Mouse (Mus musculus) limb, embryonic 13.5 days (tissue): ENCODE results near the gene Cd320. TPM values are rescaled to one million over a fixed set of nuclear protein-coding genes. Genes with fewer than 3 reads are reported as not detected.
"Not testable (repeated sequence)": the region's sequence is repeated elsewhere in the genome, so short reads cannot be mapped to it uniquely, and the experiment has no call there.

ENCODE experiments used
- ATAC-seq: fragments of 200-750 bp; cut with Nextera tagmentation; 2 replicates; pipeline ENCODE4 v1.8.0; 2017; ENCODE audit warnings: low read depth, moderate number of reproducible peaks, moderate TSS enrichment; ENCODE audit not compliant: low FRiP score
- H3K27ac ChIP-seq: fragments of 300-500 bp; sonication (generic); 2 replicates; pipeline ENCODE4 v1.5.1; 2015; ENCODE audit warnings: inconsistent platforms, mild to moderate bottlenecking, moderate library complexity
- H3K27me3 ChIP-seq: fragments of 300-500 bp; sonication (generic); 2 replicates; pipeline ENCODE4 v1.6.1; 2015; ENCODE audit warnings: mild to moderate bottlenecking, inconsistent platforms
- H3K36me3 ChIP-seq: fragments of 300-500 bp; sonication (generic); 2 replicates; pipeline ENCODE4 v1.6.1; 2015; ENCODE audit warnings: inconsistent platforms, mild to moderate bottlenecking, moderate library complexity
- H3K4me1 ChIP-seq: fragments of 300-500 bp; sonication (generic); 2 replicates; pipeline ENCODE4 v1.6.1; 2015; ENCODE audit warnings: inconsistent platforms
- H3K4me2 ChIP-seq: fragments of 300-500 bp; sonication (generic); replicated peaks from 2 replicates; pipeline ENCODE4 v1.6.1; 2015; ENCODE audit warnings: inconsistent platforms, mild to moderate bottlenecking, moderate library complexity
- H3K4me3 ChIP-seq: fragments of 300-500 bp; sonication (generic); 2 replicates; pipeline ENCODE4 v1.5.1; 2015; ENCODE audit warnings: moderate library complexity, mild to moderate bottlenecking, inconsistent platforms
- H3K9ac ChIP-seq: fragments of 300-500 bp; sonication (generic); 2 replicates; pipeline ENCODE4 v1.6.1; 2015; ENCODE audit warnings: mild to moderate bottlenecking, inconsistent platforms
- H3K9me3 ChIP-seq: fragments of 300-500 bp; sonication (generic); 2 replicates; pipeline ENCODE4 v1.6.1; 2016; ENCODE audit warnings: inconsistent platforms
- WGBS: fragments of 180-500 bp; shearing (Covaris S2); methylation state at CpG from one replicate; pipeline ENCODE4 v1.1.7; 2015; 5-methylcytosine and 5-hydroxymethylcytosine counted together
- polyA plus RNA-seq: library from polyadenylated mRNA; unstranded; fragments of >200 nt; fragmentation: Nextera tagmentation; extraction: Ambion mirVana; gene quantifications from 2 replicates; pipeline ENCODE4 v1.2.1, GENCODE M21; 2015

The Cd320 gene
- polyA plus RNA-seq, 1 experiment from 2014 or later, result 67.0 TPM

DNA sequence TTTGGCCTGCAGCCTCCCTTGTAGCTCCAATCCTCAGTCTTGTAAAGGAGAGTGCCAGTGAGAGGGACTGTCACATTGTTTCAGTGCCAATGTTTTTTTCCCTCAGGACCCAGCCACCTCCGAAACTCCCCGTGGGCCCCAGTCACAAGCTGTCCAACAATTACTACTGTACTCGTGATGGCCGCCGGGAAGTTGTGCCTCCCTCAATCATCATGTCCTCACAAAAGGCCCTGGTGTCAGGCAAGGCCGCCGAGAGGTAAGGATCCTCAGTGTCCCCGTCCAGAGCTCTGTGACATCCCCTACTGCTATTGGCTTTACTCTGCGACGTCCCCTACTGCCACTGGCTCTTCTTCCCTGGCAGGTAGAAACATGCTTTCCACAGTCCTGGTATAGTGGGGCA lies 13.3 kb upstream of the Cd320 start:
- no peak overlapping the region for H3K9ac ChIP-seq
- WGBS, result 89% methylated on average over 10 of the region's 10 CpGs
- H3K27ac ChIP-seq, result no peak overlapping the region
- H3K4me3 ChIP-seq, result no peak overlapping the region
- peaks cover 68% of the 10 kb centered on the region for H3K36me3 ChIP-seq
- no peak overlapping the region for H3K4me2 ChIP-seq
- H3K9me3 ChIP-seq, result no peaks in the 10 kb centered on the region
- ATAC-seq, result no peak
- H3K27me3 ChIP-seq, result no peaks in the 10 kb centered on the region
- peaks cover 17% of the 10 kb centered on the region for H3K4me1 ChIP-seq

DNA sequence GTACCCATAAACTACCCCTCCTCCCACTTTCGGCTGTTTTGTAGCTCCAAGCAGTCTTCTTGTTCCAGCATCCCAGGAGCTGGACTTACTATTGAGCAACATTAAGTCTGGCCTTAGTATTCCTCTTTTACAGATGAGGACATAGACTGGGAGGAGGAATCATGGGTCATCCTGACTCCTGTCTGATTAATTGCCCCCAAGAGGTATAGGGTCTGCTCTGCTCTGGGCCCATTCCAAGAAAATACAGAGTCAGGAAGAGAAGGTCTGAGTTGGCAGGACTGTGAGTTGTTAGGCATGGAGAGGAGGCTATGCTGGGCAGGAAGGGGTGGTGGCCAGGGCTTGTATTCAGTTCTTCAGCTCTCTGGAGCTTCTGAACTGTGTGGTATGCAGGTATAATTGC lies 1.3 kb downstream of the Cd320 start:
- no peak for ATAC-seq
- WGBS, result 51% methylated on average over 1 of the region's 1 CpGs
- H3K36me3 ChIP-seq, result peaks cover 24% of the 10 kb centered on the region
- no peak overlapping the region for H3K27ac ChIP-seq
- peak overlapping the region; percentile 76 for H3K4me2 ChIP-seq
- no peaks in the 10 kb centered on the region for H3K9me3 ChIP-seq
- peaks cover 14% of the 10 kb centered on the region for H3K4me1 ChIP-seq
- peak overlapping the region; percentile 76 for H3K9ac ChIP-seq
- H3K4me3 ChIP-seq, result peak overlapping the region; percentile 77
- no peaks in the 10 kb centered on the region for H3K27me3 ChIP-seq

DNA sequence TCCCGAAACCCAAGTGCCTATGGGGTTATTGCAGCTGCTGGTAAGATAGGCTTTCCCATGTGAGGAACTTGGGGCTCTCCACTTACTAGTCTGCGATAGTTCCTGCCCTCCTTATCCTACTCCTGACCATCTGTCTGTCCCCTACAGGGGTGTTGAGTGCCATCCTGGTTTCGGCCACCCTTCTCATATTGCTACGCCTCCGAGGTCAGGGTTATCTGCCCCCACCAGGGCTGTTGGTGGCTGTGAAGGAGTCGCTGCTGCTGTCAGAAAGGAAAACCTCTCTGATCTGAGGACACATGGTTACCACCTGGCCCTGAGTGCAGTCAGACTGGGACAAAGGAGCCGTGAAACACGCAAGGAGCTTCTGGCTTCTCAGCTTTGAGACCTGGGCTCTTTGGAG lies 5.2 kb downstream of the Cd320 start:
- 58% methylated on average over 8 of the region's 8 CpGs for WGBS
- H3K9ac ChIP-seq, result no peak overlapping the region

DNA sequence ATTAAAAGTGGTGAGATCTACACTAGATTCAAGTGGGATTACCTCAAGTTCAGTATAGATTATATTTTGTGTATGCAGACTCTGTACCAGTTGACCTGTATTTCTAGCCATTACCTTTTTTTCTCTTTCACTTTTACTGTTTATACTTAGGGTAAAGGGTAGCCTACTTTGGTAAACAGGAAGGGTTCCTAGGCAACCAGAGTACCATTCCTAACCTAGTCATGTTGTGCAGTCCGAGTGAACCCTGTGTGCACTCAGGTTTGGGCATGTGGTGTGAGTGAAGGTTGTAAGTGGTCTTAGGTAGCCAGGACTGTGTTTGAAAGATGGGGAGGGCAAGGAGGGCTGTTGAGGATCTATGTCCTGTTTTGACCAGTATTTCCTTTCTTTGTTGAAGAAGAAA lies 8.4 kb downstream of the Cd320 start:
- Histone ChIP-seq H3K4me3 (no peak overlapping the region), H3K9ac (no peak overlapping the region), H3K36me3 (peaks cover 26% of the 10 kb centered on the region), H3K4me1 (no peaks in the 10 kb centered on the region), H3K27me3 (no peaks in the 10 kb centered on the region), H3K9me3 (no peaks in the 10 kb centered on the region), H3K4me2 (no peak overlapping the region), H3K27ac (no peak overlapping the region)
- ATAC-seq, result no peak
- whole genome bisulfite sequencing, result 71% methylated on average over 1 of the region's 1 CpGs

More for the DNA sequence above, 5.2 kb downstream of the Cd320 start:
- peaks cover 14% of the 10 kb centered on the region for H3K4me1 ChIP-seq
- peaks cover 26% of the 10 kb centered on the region for H3K36me3 ChIP-seq
- no peaks in the 10 kb centered on the region for H3K9me3 ChIP-seq
- no peak for ATAC-seq
- no peak overlapping the region for H3K27ac ChIP-seq
- no peak overlapping the region for H3K4me2 ChIP-seq
- H3K4me3 ChIP-seq, result no peak overlapping the region
- H3K27me3 ChIP-seq, result no peaks in the 10 kb centered on the region

DNA sequence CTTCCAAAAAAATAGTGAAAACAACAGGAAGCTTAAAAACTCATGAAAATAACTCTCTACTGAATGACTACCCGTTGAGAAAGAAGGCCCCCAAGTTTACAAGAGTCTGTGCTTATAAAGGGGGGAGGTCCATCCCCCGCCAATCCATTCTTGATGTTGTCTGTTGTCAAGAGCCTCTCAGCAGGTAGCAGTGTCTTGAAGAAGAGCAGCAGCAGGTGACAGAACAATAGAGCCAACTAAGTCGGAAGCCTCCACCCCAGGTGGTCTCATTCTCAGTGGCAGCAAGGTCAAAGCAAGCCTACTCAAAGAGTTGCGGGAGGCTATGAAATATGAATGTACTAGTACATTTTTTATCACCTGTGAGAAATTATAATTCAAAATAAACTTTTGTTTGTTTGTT lies 14.9 kb downstream of the Cd320 start:
- 82% methylated on average over 4 of the region's 4 CpGs for WGBS
- Histone ChIP-seq H3K9me3 (0 out of 2 replicates have a peak, but pooled peaks cover 3% of the 10 kb centered on the region), H3K9ac (no peak overlapping the region), H3K4me3 (no peak overlapping the region), H3K36me3 (no peaks in the 10 kb centered on the region), H3K4me2 (no peak overlapping the region), H3K27me3 (no peaks in the 10 kb centered on the region), H3K4me1 (no peaks in the 10 kb centered on the region), H3K27ac (no peak overlapping the region)
- ATAC-seq, result no peak

DNA sequence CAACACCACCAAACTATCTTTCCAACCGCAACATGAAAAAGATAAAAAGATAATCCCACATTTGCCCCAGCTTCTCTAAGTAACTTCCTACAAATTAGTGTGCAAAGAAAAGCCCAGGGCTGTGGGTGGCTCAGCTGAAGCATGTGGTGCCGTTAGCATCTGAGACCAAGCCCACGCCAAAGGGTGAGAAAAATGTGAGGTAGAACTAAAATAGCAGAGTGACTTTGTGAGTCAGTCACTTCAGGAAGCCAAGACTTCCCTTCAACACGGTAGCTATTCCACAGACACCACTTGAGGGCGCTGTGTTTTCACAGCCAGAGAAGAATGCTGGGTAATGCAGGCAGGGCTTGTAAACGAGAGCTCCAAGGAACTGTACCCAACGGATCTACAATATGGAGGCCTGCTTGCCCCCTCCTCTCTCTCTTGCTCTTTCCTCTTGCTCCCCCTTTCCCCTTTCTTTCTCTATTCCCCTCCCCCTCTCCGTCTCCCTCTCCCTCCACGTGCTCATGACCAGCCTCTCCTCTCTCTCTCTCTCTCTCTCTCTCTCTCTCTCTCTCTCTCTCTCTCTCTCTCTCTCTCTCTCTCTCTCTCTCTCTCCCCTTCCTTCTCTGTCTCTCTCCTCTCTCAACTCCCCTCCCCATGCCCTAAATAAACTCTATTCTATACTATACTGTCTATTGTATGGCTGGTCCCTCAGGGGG lies 22.6 kb downstream of the Cd320 start:
- H3K4me3 ChIP-seq, result no peak overlapping the region

DNA sequence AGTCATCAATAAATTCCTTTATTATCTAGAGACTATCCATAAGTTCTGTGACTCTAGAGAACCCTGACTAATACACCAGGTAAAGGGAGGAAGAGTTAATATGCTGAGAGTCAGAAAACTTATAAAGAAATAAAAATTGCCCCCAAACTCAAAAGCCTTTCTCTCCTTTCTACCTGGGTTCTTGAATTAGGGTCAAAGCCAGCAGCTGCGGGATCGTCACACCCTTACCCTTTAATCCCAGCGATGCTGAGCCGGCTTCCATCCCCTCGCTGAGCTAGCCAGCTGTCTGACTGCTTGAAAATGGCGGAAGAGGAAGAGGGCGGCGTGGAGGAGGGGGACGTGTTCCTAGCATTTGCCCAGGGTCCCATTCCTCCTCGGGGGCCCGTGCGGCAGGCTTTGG lies 30.6 kb downstream of the Cd320 start, which contains the start of gene Gm7029:
Gm7029 (plus strand) TSS at position 301 of the 400 bp plus-strand sequence.
- 81% methylated on average over 7 of the region's 12 CpGs for WGBS
- H3K4me1 ChIP-seq, ATAC-seq, H3K9me3 ChIP-seq, H3K27ac ChIP-seq, H3K27me3 ChIP-seq, H3K4me2 ChIP-seq, H3K4me3 ChIP-seq, H3K9ac ChIP-seq: not testable (repeated sequence)
- peaks cover 31% of the 10 kb centered on the region for H3K36me3 ChIP-seq

More for the DNA sequence above, 22.6 kb downstream of the Cd320 start:
- Histone ChIP-seq H3K4me1 (no peaks in the 10 kb centered on the region), H3K4me2 (no peak overlapping the region), H3K27ac (no peak overlapping the region), H3K36me3 (no peaks in the 10 kb centered on the region), H3K9ac (no peak overlapping the region), H3K27me3 (no peaks in the 10 kb centered on the region), H3K9me3 (no peaks in the 10 kb centered on the region)
- ATAC-seq, result no peak
- 38% methylated on average over 9 of the region's 9 CpGs for WGBS

DNA sequence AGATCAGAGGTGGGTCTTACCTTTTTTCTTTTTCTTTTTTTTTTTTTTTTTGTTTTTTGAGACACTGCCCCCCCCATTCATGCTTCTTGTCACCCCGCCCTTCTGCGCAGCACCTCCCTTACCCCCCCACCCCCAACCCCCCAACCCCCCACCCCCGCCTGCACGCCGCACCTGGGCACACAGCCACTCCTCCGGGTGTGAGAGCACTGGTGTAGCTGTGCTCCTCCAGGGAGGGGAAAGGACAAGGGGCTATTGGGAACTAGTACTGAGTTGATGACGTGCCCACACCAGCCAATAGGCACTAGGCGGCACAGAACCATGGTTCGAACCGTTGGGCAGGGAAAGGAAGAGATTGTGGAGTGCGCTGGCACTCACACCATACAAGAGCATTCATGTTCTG lies 31.5 kb downstream of the Cd320 start:
- H3K27me3 ChIP-seq, result no peaks in the 10 kb centered on the region
- H3K27ac ChIP-seq, result no peak overlapping the region
- no peak overlapping the region for H3K4me2 ChIP-seq
- WGBS, result 87% methylated on average over 11 of the region's 11 CpGs
- H3K4me1 ChIP-seq, result no peaks in the 10 kb centered on the region
- H3K36me3 ChIP-seq, result peaks cover 37% of the 10 kb centered on the region
- no peak overlapping the region for H3K9ac ChIP-seq
- ATAC-seq, result no peak
- no peaks in the 10 kb centered on the region for H3K9me3 ChIP-seq
- no peak overlapping the region for H3K4me3 ChIP-seq

DNA sequence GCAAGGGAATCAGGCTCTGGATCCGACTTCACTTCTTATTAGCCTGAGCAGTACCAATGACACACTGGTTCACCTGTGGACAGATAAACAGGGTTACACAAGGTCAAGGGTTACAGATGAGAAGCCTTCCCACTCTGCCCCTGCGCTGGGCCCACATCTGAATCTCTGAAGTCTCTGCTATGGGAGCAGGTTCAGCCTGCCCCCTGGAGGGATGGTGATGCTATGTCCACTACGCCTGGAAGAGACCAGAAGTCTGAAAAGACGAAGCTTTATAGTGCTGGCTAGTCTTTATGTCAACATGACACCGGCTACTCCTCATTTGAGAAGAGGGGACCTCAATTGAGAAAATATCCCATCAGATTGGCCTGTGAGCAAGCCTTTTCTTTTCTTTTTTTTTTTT lies 32.9 kb downstream of the Cd320 start:
- 81% methylated on average over 5 of the region's 5 CpGs for WGBS
- not testable (repeated sequence) for H3K4me3 ChIP-seq, H3K27ac ChIP-seq

DNA sequence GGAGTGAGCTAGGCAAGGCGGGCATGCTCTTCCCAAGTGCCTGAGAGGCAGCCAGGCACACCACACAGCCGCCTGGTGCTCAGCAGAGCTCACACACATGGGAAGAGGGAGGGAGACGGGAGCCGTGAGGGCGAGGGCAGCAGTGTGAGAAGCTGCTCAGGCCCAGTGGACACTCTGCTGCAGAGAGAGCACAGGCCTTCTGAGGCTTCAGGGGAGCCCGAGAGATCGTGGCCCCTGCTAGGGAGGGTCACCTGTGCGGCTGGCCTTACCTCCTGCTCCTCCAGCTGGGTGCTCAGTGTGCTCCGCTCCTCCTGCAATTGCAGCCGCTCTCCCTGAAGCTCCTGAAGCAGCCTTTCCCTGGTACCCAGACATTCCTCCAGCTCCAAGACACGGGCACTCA lies 41.4 kb downstream of the Cd320 start:
- H3K27ac ChIP-seq, H3K9me3 ChIP-seq, H3K9ac ChIP-seq, H3K4me3 ChIP-seq, H3K27me3 ChIP-seq, H3K4me2 ChIP-seq, ATAC-seq: not testable (repeated sequence)
- H3K36me3 ChIP-seq, result peaks cover 56% of the 10 kb centered on the region
- peaks cover 17% of the 10 kb centered on the region for H3K4me1 ChIP-seq
- WGBS, result 96% methylated on average over 9 of the region's 11 CpGs

More for the DNA sequence above, 32.9 kb downstream of the Cd320 start:
- H3K36me3 ChIP-seq, result peaks cover 47% of the 10 kb centered on the region
- H3K4me1 ChIP-seq, H3K27me3 ChIP-seq, H3K9me3 ChIP-seq, H3K4me2 ChIP-seq, ATAC-seq, H3K9ac ChIP-seq: not testable (repeated sequence)

DNA sequence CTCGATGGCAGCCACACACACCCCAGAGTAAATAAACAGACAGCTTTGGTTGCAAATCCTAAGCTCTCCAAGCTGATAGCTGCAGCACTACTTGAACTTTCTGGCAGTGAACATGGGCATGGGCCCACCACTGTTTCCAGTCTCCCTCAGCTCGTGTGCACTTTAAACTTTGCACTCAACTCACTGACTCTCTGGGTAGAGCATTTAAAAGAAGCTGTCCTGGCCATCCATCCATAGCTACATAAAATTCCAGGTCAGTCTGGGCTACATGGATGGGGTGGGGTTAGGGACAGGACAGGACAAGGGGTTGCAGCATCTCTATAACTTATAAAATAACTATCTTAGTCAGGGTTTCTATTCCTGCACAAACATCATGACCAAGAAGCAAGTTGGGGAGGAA lies 44.9 kb downstream of the Cd320 start:
- Histone ChIP-seq H3K36me3 (peaks cover 31% of the 10 kb centered on the region), H3K4me2 (peak overlapping the region; percentile 72), H3K4me1 (peaks cover 22% of the 10 kb centered on the region)
- not testable (repeated sequence) for H3K27ac ChIP-seq, ATAC-seq, H3K4me3 ChIP-seq, H3K9ac ChIP-seq, H3K27me3 ChIP-seq, H3K9me3 ChIP-seq
- WGBS, result 53% methylated on average over 2 of the region's 2 CpGs

DNA sequence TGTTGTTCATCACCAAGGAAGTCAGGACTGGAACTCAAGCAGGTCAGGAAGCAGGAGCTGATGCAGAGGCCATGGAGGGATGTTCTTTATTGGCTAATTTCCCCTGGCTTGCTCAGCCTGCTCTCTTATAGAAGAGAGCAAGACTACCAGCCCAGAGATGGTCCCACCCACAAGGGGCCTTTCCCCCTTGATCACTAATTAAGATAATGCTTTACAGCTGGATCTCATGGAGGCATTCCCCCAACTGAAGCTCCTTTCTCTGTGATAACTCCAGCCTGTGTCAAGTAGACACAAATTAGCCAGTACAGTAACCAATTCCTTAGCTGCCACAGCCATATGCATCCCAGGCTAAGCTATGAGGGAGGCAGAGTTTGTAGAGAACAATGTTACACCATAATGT lies 45.3 kb downstream of the Cd320 start:
- H3K4me2 ChIP-seq, result peak overlapping the region; percentile 72
- not testable (repeated sequence) for ATAC-seq, H3K9ac ChIP-seq, H3K9me3 ChIP-seq, H3K27ac ChIP-seq, H3K27me3 ChIP-seq
- H3K4me3 ChIP-seq, result 0 out of 2 replicates have a peak overlapping the region, but pooled peaks have one; percentile 5
- H3K4me1 ChIP-seq, result peaks cover 22% of the 10 kb centered on the region
- H3K36me3 ChIP-seq, result peaks cover 28% of the 10 kb centered on the region

DNA sequence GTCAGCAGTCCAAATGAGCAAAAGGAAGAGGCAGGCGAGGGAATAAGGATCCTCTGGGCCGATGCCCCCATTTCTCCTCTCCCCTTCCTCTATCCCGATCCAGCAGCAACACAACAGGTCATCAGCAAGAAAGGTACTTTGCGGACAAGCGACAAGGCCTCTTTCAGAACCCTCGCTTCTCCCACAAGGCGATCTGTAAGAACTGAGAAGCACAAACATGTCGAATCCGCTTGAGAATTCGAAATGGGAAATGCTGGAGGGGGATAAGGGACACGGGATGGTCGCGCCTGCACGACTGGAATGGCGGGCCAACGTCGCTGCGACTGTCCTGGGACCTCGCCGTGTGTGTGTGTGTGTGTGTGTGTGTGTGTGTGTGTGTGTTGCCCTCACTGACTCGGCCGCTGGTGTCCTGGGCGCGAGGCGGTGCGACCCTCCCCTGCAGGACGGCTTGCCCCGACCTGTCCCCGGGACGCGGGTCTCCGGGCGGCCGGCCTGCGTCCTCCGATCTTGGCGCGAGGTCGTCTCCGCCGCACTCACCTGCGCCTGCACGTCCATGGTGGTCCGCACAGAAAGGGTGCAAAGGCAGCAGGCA lies 47.1 kb downstream of the Cd320 start:
- under 1% methylated on average over 40 of the region's 44 CpGs for WGBS
- H3K9me3 ChIP-seq, H3K27me3 ChIP-seq, H3K27ac ChIP-seq: not testable (repeated sequence)
- peak; percentile 13 for ATAC-seq
- Histone ChIP-seq H3K4me1 (peaks cover 22% of the 10 kb centered on the region), H3K4me2 (peak overlapping the region; percentile 72), H3K36me3 (peaks cover 15% of the 10 kb centered on the region), H3K4me3 (peak overlapping the region; percentile 64), H3K9ac (peak overlapping the region; percentile 77)
